Mouse (Mus musculus): ENCODE data around the gene Adarb2. TPM values are rescaled to one million over a fixed set of nuclear protein-coding genes. Genes with fewer than 3 reads are reported as not detected.

Adarb2 gene
- polyA plus RNA-seq, 1 experiment: not detected

DNA sequence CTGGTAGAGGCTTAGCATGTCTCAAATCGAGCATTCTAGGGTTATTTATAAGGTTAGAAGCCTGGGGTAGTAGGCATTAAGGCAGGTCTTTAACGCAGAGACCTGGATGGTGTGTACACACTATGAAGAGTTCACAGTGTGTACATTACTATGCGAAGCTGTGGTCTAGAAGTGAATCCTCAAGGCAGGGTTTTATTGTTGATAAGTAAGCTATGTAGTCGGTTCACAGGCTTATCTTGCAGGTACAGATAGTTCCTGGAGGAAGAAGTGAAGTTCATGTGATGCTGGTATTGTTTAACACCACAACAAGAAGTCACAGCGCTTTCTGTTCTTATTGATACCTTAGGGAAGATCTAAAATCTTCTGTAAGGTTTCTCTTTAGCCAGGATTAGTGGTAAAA lies 290.7 kb downstream of the Adarb2 start:
- no peaks in the 10 kb centered on the region for H3K4me1 ChIP-seq (ENCODE audit: control insufficient read depth, insufficient read depth, low read length)
- H3K36me3 ChIP-seq (ENCODE audit: control insufficient read depth, insufficient read depth, low read length): no peaks in the 10 kb centered on the region
- no peak for TF ChIP-seq POLR2A (IDR thresholded peaks at IDR 0.05; ENCODE audit: control insufficient read depth, low read depth, low read length)
- TF ChIP-seq CTCF (IDR thresholded peaks at IDR 0.05; ENCODE audit: control insufficient read depth, insufficient read depth, insufficient replicate concordance, low read depth, low read length): no peak
- no peaks in the 10 kb centered on the region for H3K27me3 ChIP-seq (ENCODE audit: control insufficient read depth, insufficient read depth, low read length)
- H3K27ac ChIP-seq (ENCODE audit: control insufficient read depth, insufficient read depth, low read depth, low read length): no peak overlapping the region
- H3K4me3 ChIP-seq (ENCODE audit: control insufficient read depth, low read depth, low read length): no peak overlapping the region

GRCm38 (mm10) chr13:8499551-8499950 lies 296.9 kb downstream of the Adarb2 start:
- Histone ChIP-seq H3K27me3 (ENCODE audit: control insufficient read depth, insufficient read depth, low read length) (no peaks in the 10 kb centered on the region), H3K4me3 (ENCODE audit: control insufficient read depth, low read depth, low read length) (no peak overlapping the region), H3K36me3 (ENCODE audit: control insufficient read depth, insufficient read depth, low read length) (no peaks in the 10 kb centered on the region), H3K4me1 (ENCODE audit: control insufficient read depth, insufficient read depth, low read length) (no peaks in the 10 kb centered on the region), H3K27ac (ENCODE audit: control insufficient read depth, insufficient read depth, low read depth, low read length) (no peak overlapping the region)
- no peak for TF ChIP-seq POLR2A (IDR thresholded peaks at IDR 0.05; ENCODE audit: control insufficient read depth, low read depth, low read length)
- no peak for TF ChIP-seq CTCF (IDR thresholded peaks at IDR 0.05; ENCODE audit: control insufficient read depth, insufficient read depth, insufficient replicate concordance, low read depth, low read length)

DNA sequence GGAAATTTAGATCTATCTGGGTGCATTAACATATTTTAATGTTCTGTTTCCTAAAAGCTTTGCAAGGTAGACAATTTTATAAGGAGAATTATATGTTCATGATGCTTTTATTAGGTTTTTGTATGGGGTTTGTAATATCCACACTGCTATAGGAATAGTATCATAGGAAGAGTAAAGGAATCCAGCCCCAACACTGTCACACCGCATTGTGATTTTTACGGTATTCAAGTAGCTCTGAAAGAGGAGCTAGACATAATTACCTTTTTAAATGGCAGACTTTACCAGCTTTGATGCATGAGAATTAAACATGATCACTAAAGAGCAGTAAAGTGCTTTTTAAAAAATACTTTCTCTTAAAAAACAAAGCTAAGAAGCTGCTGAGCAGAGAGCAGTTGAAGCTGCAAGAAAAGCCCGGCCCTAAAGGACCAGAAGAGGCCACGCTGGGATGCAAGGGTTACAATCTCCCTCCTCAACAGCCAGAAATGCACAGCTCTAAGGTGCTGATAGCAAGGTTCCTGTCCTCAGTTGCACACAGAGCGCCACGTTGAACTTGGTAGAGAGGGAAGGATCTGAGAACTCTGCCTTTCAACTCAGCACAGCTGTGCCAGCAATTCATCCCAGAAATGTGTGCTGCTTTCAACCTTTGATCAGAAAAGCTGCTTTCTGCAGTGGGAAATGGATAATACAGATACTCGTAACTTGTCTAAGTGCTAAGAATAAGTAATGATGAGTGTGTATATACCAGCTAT lies 308.6 kb downstream of the Adarb2 start:
- Histone ChIP-seq H3K27ac (ENCODE audit: control insufficient read depth, insufficient read depth, low read depth, low read length) (no peak overlapping the region), H3K27me3 (ENCODE audit: control insufficient read depth, insufficient read depth, low read length) (no peaks in the 10 kb centered on the region), H3K4me1 (ENCODE audit: control insufficient read depth, insufficient read depth, low read length) (no peaks in the 10 kb centered on the region), H3K36me3 (ENCODE audit: control insufficient read depth, insufficient read depth, low read length) (no peaks in the 10 kb centered on the region), H3K4me3 (ENCODE audit: control insufficient read depth, low read depth, low read length) (no peak overlapping the region)
- TF ChIP-seq POLR2A (IDR thresholded peaks at IDR 0.05; ENCODE audit: control insufficient read depth, low read depth, low read length) (no peak), CTCF (IDR thresholded peaks at IDR 0.05; ENCODE audit: control insufficient read depth, insufficient read depth, insufficient replicate concordance, low read depth, low read length) (no peak)

DNA sequence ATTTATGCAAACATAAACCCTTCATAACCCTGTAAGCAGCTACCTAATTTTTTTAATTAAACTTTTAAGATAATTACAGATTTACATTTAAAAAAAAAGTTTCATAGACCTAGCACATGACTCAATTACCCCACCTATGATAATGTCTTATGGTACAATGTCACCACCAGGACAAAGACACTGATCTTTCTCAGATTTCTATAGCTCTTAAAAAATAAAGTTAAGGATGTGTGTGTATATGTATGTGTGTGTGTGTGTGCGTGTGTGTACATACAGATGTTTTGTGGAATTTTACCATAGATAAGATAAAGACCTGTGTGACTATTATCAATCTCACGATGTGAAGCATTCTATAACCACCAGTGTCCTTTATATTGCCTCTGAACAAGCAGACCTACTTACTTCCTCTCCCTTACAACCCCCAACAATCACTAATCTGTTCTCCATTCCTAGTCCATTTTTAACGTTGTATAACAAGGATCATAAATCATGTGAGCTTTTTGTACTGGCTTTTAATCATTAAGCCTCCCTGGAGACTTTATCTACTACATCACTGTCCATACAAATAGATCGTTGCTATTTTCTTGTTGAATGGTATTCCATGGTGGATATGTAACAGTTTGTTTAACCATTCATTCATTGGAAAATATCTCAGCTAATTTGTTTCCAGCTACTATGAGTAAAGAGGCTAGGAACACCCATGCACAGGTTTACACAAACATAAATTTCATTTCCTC lies 313.5 kb downstream of the Adarb2 start:
- Histone ChIP-seq H3K4me1 (ENCODE audit: control insufficient read depth, insufficient read depth, low read length) (no peaks in the 10 kb centered on the region), H3K36me3 (ENCODE audit: control insufficient read depth, insufficient read depth, low read length) (no peaks in the 10 kb centered on the region), H3K4me3 (ENCODE audit: control insufficient read depth, low read depth, low read length) (no peak overlapping the region), H3K27ac (ENCODE audit: control insufficient read depth, insufficient read depth, low read depth, low read length) (no peak overlapping the region), H3K27me3 (ENCODE audit: control insufficient read depth, insufficient read depth, low read length) (no peaks in the 10 kb centered on the region)
- no peak for TF ChIP-seq CTCF (IDR thresholded peaks at IDR 0.05; ENCODE audit: control insufficient read depth, insufficient read depth, insufficient replicate concordance, low read depth, low read length)
- no peak for TF ChIP-seq POLR2A (IDR thresholded peaks at IDR 0.05; ENCODE audit: control insufficient read depth, low read depth, low read length)

- Histone ChIP-seq H3K4me1 (ENCODE audit: control insufficient read depth, insufficient read depth, low read length) (no peaks in the 10 kb centered on the region), H3K27me3 (ENCODE audit: control insufficient read depth, insufficient read depth, low read length) (no peaks in the 10 kb centered on the region), H3K4me3 (ENCODE audit: control insufficient read depth, low read depth, low read length) (no peak overlapping the region), H3K27ac (ENCODE audit: control insufficient read depth, insufficient read depth, low read depth, low read length) (no peak overlapping the region), H3K36me3 (ENCODE audit: control insufficient read depth, insufficient read depth, low read length) (no peaks in the 10 kb centered on the region)
- no peak for TF ChIP-seq POLR2A (IDR thresholded peaks at IDR 0.05; ENCODE audit: control insufficient read depth, low read depth, low read length)
- TF ChIP-seq CTCF (IDR thresholded peaks at IDR 0.05; ENCODE audit: control insufficient read depth, insufficient read depth, insufficient replicate concordance, low read depth, low read length): no peak
Measured at GRCm38 (mm10) chr13:8519204-8519603, 316.5 kb downstream of the Adarb2 start.

GRCm38 (mm10) chr13:8525748-8526631 lies 323.3 kb downstream of the Adarb2 start:
- Histone ChIP-seq H3K4me1 (ENCODE audit: control insufficient read depth, insufficient read depth, low read length) (no peaks in the 10 kb centered on the region), H3K27ac (ENCODE audit: control insufficient read depth, insufficient read depth, low read depth, low read length) (no peak overlapping the region), H3K4me3 (ENCODE audit: control insufficient read depth, low read depth, low read length) (no peak overlapping the region), H3K36me3 (ENCODE audit: control insufficient read depth, insufficient read depth, low read length) (no peaks in the 10 kb centered on the region), H3K27me3 (ENCODE audit: control insufficient read depth, insufficient read depth, low read length) (no peaks in the 10 kb centered on the region)
- TF ChIP-seq POLR2A (IDR thresholded peaks at IDR 0.05; ENCODE audit: control insufficient read depth, low read depth, low read length): no peak
- no peak for TF ChIP-seq CTCF (IDR thresholded peaks at IDR 0.05; ENCODE audit: control insufficient read depth, insufficient read depth, insufficient replicate concordance, low read depth, low read length)
